9 mouse cellular contexts compared by ENCODE assay signal in genomic region chr15:82259510-82259909, GRCm38 (mm10). TPM values are rescaled to one million over a fixed set of nuclear protein-coding genes. Genes with fewer than 3 reads are reported as not detected.
DNase-seq lines count a peak whose midpoint lies in the region; ATAC-seq and TF ChIP-seq lines count a peak whose summit lies in the region.
"Had no signal": no experiment of that assay in that cellular context is flagged by ENCODE, and none has a peak within 500 bp of the region (broad histone marks: within the 10 kb centered on the region; RNA-seq: fewer than 3 reads in every experiment).

No protein-coding gene starts in this region.

- TF ChIP-seq CTCF in lung, embryonic 14.5 days (IDR thresholded peaks at IDR 0.05; ENCODE audit: low read depth), result peak; percentile 99

- no peaks in the 10 kb centered on the region for H3K36me3 ChIP-seq in lung, embryonic 14.5 days (ENCODE audit: insufficient read depth)
- H3K36me3 ChIP-seq: limb, embryonic 13.5 days had no signal

- no peaks in the 10 kb centered on the region for H3K27me3 ChIP-seq in lung, embryonic 14.5 days (ENCODE audit: insufficient read depth, low read length)
- H3K27me3 ChIP-seq: limb, embryonic 13.5 days had no signal

- peak; percentile 65 for DNase-seq in cerebellum, adult 11 months
- peak; percentile 55 for DNase-seq in ovary, postnatal 36 days (ENCODE audit: low spot score)
- no peak for DNase-seq in ovary, adult 18-20 months (ENCODE audit: low spot score)
- DNase-seq in cerebellum, postnatal 36 days, result peak; percentile 77 to 82
- DNase-seq in hindlimb bud, embryonic 11.5 days (ENCODE audit: extremely low spot score, low read depth, low spot score), result peak; percentile 60
- peak; percentile 81 for DNase-seq in lung, embryonic 14.5 days
- peak; percentile 14 for DNase-seq in skeletal muscle tissue, adult 2 months (ENCODE audit: low read depth, low spot score)

- WGBS in lung, embryonic 14.5 days, result 8% methylated on average over 16 of the region's 16 CpGs

- H3K27ac ChIP-seq in lung, embryonic 14.5 days (ENCODE audit: low read depth), result no peak overlapping the region
- H3K27ac ChIP-seq: limb, embryonic 13.5 days had no signal

- no peaks in the 10 kb centered on the region for H3K4me1 ChIP-seq in lung, embryonic 14.5 days (ENCODE audit: insufficient read depth)

- H3K4me3 ChIP-seq in lung, embryonic 14.5 days (ENCODE audit: low read depth, low read length), result no peak overlapping the region
- H3K4me3 ChIP-seq: limb, embryonic 13.5 days had no signal

- no peak for ATAC-seq in cerebellum, adult (ENCODE audit: insufficient number of reproducible peaks, low FRiP score, low TSS enrichment)
- ATAC-seq in lung, embryonic 14.5 days (ENCODE audit: insufficient read depth), result no peak

- no peak overlapping the region for H3K4me2 ChIP-seq in lung, embryonic 14.5 days
- H3K4me2 ChIP-seq: limb, embryonic 13.5 days had no signal

- no peak overlapping the region for H3K9ac ChIP-seq in lung, embryonic 14.5 days
- H3K9ac ChIP-seq: limb, embryonic 13.5 days had no signal

- no peaks in the 10 kb centered on the region for H3K9me3 ChIP-seq in lung, embryonic 14.5 days (ENCODE audit: low read depth, low read length)
- H3K9me3 ChIP-seq: limb, embryonic 13.5 days had no signal

RNA-seq across cellular contexts. Expression of gene 1500009C09Rik, which starts 7.3 kb away (rescaled TPM):
- polyA plus RNA-seq in lung, embryonic 14.5 days (2014; fragmentation: Nextera tagmentation; extraction: Ambion mirVana), result not detected in 2 replicates
- polyA plus RNA-seq: limb, embryonic 13.5 days had no signal

RNA-seq across cellular contexts. Expression of gene Cenpm, which starts 15.0 kb away (rescaled TPM):
- 86.9 and 88.1 TPM in 2 replicates for polyA plus RNA-seq in lung, embryonic 14.5 days (2014; fragmentation: Nextera tagmentation; extraction: Ambion mirVana)

RNA-seq across cellular contexts. Expression of gene Sept3, which starts 15.2 kb away (rescaled TPM):
- 8.1 and 8.7 TPM in 2 replicates for polyA plus RNA-seq in lung, embryonic 14.5 days (2014; fragmentation: Nextera tagmentation; extraction: Ambion mirVana)

RNA-seq across cellular contexts. Expression of gene Tnfrsf13c, which starts 35.3 kb away (rescaled TPM):
- 0.22 TPM in 1 of 2 replicates, not detected in the other for polyA plus RNA-seq in lung, embryonic 14.5 days (2014; fragmentation: Nextera tagmentation; extraction: Ambion mirVana)

RNA-seq across cellular contexts. Expression of gene Wbp2nl, which starts 39.2 kb away (rescaled TPM):
- polyA plus RNA-seq in lung, embryonic 14.5 days (2014; fragmentation: Nextera tagmentation; extraction: Ambion mirVana), result 0.42 and 0.57 TPM in 2 replicates
- polyA plus RNA-seq: limb, embryonic 13.5 days had no signal
